Mouse (Mus musculus) A20 (cell line): ENCODE measurements at regions not wholly inside any gene's neighbourhood (a gene's known extent, or its start where the extent isn't known, plus 50 kb on each side); places are given as distances from the start of the nearest gene placed in this dataset.
A peak's percentile ranks its signal among the peaks of the same experiment; 100 is the strongest.
"Not testable (repeated sequence)": the region's sequence is repeated elsewhere in the genome, so short reads cannot be mapped to it uniquely, and the experiment has no call there.

Source experiments
- DNase-seq: peaks from one replicate; pipeline ENCODE4 v3.0.0-alpha.2; 2011; ENCODE audit warnings: low read depth, low spot score

DNA sequence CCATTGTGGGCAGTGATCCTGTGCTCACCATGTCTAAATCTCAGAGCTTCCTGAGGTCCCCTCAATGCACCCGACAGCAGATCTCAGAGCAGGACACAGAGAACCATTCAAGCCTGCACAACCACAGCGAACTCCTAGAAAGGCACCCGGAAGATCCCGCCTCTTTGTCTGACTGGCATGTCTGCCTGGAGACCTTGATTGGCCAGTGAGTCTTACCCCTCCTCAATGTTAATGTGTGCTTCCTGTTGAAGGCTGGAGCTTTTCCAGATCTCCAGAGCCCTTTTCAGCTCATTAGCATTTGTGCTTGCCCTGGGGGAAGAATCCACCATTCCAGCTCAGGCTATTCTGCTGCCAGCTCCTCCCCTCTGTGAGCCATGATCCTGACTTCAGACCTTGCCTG is 91.8 kb downstream of the 2410141K09Rik start:
- DNase-seq, result not testable (repeated sequence)

- DNase-seq, result not testable (repeated sequence)
These were observed 92.9 kb upstream of the Gm10772 start for GRCm38 (mm10) chr13:66320280-66320679.

- DNase-seq, result not testable (repeated sequence)
These were observed 84.4 kb upstream of the Gm10772 start for GRCm38 (mm10) chr13:66311819-66312218.

GRCm38 (mm10) chr13:66299901-66300300 is 72.5 kb upstream of the Gm10772 start:
- peak; percentile 8 for DNase-seq

- DNase-seq, result not testable (repeated sequence)
These were observed 64.0 kb upstream of the Gm10772 start for GRCm38 (mm10) chr13:66291385-66291784.
